Mouse (Mus musculus): ENCODE data around the gene Gng8.
A peak's percentile ranks its signal among the peaks of the same experiment; 100 is the strongest.

DNA sequence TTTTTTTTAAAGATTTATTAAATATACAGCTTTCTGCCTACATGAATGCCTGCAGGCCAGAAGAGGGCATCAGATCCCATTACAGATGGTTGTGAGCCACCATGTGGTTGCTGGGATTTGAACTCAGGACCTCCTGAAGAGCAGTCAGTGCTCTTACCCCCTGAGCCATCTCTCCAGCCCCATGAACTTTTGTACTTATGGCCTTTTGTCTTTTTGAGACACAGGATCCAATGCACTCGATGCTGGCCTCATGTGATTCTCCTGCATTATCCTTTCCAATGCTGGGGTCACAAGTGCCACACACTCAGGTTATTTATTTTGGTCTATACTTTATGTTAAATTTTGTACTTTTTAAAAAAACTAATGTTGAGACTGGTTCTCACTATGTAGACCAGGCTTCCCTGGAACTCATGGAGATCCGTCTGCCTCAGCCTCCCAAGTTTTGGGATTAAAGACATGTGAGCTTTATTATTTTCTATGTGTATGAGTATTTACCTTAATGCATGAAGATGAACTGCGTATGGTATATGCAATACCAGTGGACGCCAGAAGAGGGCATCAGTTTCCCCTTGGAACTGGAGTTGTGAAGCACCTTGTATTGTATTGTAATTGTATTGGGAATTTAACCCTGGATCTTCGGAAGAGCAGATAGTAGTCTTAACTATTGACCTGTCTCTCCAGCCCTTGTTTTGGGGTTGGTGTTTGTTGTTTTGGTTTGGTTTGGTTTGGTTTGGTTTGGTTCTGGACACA is 31.5 kb upstream of the Gng8 start:
- TF ChIP-seq CTCF (IDR thresholded peaks at IDR 0.05; ENCODE audit: low read depth) = peak; percentile 78
- TF ChIP-seq EP300 (IDR thresholded peaks at IDR 0.05; ENCODE audit: low read depth) = no peak
